Mouse (Mus musculus): Measurements from ENCODE around the gene Asrgl1.
"Not testable (repeated sequence)": the region's sequence is repeated elsewhere in the genome, so short reads cannot be mapped to it uniquely, and the experiment has no call there.

Asrgl1 gene

DNA sequence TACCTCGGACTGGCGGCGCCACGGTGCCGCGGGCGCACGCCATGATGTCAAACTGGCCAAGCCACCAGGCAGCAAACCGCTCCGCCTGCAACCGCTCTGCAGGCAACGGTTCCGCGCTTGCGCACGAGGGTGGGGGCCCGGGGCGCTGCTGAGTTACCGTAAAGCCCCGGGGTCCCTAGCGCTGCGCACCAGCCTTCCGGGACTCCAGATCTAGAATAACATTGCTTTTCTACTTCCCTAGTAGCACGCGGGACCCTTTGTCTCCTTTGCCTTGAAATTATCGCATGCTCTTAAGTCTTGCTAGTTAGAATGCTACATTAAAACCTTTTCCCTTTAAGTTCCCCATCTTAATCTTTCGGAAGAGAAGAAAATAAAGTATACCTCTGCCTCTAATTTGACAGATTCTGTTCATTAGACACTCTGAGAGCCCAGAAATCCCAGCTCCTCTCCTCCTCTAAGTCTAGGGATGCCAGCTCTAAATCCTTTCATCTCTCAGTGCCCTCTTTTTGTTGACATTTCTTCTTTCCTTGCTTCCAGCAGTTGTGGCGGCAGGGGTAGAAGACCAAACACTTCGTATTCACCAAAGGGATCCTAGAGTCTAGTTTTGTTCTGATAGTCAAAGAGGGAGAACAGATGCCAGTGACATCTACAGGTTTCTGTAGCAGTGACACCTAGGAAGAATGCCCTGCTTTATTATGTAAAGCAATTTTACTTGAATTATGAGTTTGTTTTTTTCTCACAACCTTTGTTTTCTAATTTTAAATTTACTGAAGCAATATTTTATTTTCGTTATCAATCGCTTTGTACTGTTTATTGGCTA, at the start of gene Asrgl1:
Gene Asrgl1 (minus strand): TSS at position 125 of the 820 bp plus-strand sequence.
- peak; percentile 91 for DNase-seq (ENCODE audit: low read depth, low spot score)

DNA sequence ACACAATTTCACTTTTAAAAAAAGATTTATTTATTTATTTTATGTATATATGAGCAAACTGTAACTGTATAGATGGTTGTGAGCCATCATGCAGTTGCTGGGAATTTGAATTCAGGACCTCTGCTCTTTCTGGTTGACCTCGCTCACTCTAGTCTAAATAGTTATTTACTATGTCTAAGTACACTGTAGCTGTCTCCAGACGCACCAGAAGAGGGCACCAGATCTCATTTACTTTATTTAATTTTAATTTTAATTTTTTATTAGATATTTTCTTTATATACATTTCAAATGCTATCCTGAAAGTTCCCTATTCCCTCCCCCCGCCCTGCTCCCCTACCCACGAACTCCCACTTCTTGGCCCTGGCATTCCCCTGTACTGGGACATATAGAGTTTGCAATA, 10.8 kb upstream of the Asrgl1 start:
- DNase-seq (ENCODE audit: low read depth, low spot score), result no peak

DNA sequence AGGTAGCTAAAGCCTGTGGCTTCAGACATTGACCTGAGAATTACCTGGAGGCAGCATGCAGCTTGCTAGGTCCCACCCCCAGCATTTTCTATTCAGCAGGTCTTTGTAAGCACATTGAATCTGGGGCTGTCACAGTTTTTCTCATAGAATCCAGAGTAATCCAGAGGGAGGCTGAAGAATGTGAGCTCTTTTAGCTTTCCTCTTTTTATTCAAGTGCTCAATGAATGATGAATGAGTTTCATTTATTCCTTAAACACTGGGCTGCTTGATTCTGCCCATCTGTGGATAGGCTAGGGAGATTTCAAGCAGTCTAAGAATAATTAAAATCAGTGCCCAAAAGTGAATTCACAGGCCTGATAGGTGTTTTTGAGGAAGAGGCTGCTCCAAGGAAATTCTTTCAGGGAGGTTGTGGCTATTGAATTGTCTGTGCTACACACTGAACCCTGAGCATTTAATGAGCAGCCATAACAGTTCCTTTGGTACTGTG, 8.2 kb upstream of the Asrgl1 start:
- DNase-seq (ENCODE audit: low read depth, low spot score), result no peak

DNA sequence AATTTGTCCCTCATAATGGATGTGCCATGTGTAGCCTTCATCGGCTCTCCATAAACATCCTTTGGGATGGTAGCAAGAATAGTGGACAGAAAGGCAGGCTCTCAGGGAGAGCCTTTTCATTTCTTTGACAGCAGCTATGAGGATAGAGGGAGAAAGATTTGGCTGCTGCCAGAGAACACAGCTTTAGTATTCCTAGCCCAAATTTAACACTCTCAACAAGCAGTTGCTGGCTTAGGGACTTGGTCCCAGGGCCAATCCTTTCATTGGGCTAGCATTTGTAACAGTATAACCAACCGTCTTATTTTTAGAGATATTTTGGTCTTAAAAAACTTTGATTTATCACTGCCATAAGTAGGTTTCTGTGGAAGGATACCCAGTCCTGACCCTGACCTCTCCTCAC, 7.8 kb upstream of the Asrgl1 start:
- no peak for DNase-seq (ENCODE audit: low read depth, low spot score)

DNA sequence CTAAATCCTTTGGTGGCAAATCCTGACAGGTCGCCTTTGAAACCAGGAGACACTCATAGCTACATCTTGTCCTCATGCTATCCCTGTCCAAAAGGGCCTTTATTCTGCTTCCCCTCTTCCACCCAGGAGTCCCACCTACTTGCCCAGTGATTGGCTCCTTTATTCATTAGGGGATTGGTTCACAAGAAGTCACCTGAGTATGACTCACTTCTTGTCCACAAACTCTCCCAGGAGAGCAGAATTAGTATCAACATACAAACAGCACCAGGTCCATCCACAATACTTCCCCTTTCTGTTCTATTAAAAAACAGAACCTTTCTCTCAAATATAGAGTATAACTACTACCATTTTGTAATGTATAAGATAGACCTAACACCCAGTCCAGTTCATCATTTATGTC, 4.9 kb upstream of the Asrgl1 start:
- not testable (repeated sequence) for DNase-seq (ENCODE audit: low read depth, low spot score)

DNA sequence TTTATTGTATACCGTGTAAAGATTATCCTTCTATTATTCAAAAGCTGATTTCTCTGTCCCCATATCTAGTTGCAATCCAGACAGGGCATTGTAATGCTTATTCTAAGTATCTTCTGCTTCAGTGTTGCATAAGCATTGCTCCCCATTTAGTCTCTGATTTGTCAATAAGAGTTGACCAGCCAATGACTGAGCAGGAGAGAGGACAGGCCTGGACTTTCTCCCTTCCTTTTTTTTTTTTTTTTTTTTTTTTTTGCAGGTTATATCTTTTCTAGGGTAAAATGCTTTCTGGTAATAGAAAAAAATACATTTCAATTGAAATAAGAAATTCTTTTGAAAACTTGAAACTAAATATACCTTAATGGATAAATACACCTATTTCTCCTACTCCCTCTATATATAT, 1.7 kb upstream of the Asrgl1 start:
- DNase-seq (ENCODE audit: low read depth, low spot score), result no peak

DNA sequence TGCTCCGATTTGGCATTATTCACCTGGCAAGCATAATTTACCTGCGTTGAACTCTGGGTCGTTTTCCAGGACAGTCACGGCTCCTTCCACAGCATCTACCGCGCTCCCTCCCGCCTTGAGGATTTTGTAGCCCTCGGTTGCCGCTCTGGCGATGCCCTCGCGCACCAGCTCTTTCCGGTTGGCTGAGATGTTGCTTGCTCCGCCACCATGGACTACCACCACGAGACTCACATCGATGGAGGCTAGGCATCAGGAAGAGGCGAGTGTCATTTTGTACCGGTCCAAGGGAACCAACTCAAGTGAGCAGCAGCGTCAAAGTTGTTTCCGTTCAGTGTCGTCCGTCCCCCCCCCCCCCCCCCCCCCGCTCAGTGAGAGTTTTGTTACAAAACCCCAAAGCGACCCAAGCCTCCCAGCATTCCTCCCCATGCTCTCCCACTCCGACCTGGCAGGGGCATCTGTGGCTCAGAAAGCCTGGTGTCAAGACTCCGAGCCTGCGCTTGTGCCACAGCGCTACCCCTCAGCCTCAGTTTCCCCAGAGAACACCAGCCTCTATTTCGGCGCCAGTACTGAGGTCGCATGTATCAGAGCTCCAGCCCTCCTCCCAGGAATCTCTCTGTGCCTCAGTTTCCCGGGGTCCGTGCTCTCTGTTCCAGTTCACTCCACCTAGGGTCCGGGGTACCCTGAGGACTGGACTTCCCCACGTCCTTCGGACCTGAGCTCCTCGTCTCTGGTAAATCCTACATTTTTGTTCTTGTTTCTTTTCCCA, 507 bp downstream of the Asrgl1 start:
- peak; percentile 43 for DNase-seq (ENCODE audit: low read depth, low spot score)

DNA sequence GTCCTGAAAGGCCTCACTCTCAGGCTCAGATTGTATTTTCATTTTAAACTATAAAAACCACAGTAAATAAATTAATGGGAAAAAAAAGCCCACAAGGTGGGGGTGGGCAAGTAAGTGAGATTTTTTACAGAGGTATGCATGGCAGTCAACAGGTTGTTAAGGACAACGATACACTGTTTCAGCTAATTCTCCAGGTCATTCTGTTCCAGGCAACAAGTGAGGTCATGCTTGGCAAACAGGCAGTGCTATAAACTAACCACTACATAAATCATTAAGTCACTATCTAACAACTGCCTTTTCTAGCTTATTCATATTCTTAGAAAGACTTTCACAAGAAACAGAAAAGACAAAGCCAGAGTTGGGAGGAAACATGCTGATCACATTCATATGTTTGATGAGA, 5.4 kb downstream of the Asrgl1 start:
- no peak for DNase-seq (ENCODE audit: low read depth, low spot score)

DNA sequence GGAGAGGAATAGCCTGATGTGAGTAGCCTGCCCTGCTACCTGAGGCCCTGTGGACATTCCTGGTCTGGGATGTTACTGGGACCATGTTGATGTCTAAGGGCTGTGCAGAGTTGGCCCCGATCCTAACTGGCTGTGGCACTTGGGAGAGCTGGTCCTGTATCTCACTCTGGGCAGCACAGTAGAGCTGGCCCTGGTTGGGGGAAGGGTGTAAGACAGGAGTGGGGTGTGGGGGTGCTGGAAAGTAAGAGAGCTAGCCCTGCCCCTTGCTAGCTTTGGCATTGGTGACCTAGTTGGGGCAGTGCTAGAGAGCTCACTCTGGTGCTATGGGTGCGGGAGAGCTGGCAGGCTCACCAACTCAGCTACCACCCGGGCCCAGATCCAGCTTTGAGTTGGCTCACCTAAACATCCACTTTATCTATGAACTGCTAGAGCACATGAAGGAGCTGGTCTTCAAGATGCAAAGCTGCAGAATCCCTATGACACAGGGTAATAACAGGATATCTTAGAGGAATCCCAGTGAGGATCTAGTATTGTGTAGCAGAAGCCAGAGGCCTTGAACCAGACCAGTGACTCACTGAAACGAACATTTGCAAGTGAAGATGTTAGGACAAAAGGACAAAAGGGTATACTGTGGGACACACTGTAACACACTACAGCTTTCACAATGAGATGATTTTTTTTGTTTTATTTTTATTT, 6.8 kb downstream of the Asrgl1 start:
- no peak for DNase-seq (ENCODE audit: low read depth, low spot score)

DNA sequence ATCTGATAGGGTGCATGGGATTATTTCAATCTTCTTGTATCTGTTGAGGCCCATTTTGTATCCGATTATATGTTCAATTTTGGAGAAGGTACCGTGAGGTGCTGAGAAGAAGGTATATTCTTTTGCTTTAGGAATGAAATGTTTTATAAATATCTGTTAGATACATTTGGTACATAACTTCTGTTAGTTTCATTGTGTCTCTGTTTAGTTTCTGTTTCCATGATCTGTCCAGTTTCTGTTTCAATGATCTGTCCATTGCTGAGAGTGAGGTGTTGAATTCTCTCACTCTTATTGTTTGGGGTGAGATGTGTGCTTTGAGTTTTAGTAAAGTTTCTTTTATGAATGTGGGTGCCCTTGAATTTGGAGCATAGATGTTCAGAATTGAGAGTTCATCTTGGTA, 11.4 kb downstream of the Asrgl1 start:
- DNase-seq (ENCODE audit: low read depth, low spot score), result not testable (repeated sequence)

DNA sequence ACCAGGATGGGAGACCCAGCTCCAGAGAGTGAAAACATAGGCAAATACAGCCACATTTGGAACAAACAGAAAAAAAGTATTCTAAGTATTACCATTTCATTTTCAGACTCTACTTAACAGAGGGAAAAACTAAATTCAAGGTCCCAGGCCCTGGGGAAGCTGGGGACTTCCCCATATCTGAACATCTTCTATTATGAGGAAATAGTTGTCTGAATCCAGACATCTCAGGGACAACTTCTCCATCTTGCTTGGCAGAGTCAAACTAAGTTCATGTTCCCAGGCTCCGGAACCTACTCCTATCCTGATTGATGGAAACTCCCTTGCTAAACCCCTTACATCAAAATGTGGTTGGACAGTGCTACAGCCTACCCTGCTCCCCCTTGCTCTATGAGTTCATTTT, 13.0 kb downstream of the Asrgl1 start:
- no peak for DNase-seq (ENCODE audit: low read depth, low spot score)

DNA sequence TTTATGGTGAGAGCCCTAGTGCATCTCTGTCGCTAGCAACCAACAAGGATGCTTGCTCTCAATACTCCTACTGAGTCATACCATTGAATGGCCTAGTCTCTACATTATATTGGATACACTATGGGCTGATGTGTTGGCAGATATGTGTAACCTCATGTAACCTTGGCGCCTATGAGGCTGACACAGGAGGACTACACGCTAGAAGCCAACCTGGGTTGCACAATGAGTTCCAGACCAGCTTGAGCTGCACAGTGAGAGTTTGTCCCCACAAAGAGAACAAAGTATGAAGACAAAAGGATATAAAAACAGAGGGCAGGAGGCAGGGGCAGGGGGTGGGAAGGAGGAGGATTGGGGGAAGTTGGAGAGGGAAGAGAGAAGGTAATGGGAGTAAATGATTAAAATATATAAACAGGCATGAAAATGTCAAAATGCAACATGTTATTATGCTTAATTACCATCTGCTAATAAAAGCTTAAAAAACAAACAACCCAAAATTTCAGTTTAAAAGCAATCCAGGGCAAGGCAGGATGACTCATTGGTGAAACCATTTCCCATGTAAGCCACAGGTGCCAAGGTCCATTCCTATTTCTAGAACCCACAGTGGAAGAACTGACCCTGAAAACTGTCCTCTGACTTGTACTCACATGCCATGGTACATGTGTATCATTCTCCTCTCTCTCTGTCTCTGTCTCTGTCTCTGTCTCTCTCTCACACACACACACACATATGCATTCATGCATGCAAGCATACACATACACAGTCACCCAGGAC, 15.6 kb downstream of the Asrgl1 start:
- DNase-seq (ENCODE audit: low read depth, low spot score), result no peak

DNA sequence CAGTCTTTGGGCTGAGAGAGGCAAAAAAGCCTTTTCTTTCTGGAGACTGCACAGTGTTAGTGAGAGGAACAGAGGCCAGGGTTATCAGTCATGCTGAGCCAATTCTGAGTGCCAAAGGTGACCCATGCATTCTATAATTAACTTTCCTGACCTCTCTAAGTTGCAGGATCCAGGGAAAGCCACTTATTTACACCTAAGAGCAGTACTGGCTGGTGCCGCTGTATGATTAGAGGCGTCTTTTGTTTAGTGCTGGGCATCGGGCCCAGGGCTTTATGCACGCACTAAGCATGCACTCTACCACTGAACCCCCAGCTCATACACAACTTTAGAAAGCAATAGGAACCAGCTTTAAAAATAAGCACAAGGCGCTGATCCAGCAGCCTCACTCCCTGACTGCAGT, 18.2 kb downstream of the Asrgl1 start:
- no peak for DNase-seq (ENCODE audit: low read depth, low spot score)

DNA sequence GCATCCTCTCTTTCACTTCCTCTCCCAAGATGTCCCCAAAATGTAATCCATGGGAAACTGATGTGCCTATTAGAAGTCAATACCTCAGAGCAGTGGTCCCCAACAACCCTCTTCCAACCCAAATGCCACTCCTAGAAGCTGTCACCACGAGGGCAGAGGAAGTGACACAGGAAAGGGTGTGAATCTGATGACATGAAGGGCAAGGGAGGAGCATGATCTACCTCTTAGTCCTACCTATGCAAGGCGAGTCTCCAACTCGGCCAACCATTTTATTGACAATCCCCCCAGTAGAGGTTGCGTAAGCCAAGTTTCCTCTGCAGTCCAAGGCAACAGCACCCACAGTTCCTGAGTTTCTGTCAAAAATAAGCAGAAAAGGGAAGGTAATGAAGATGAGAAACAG, 19.2 kb downstream of the Asrgl1 start:
- no peak for DNase-seq (ENCODE audit: low read depth, low spot score)

DNA sequence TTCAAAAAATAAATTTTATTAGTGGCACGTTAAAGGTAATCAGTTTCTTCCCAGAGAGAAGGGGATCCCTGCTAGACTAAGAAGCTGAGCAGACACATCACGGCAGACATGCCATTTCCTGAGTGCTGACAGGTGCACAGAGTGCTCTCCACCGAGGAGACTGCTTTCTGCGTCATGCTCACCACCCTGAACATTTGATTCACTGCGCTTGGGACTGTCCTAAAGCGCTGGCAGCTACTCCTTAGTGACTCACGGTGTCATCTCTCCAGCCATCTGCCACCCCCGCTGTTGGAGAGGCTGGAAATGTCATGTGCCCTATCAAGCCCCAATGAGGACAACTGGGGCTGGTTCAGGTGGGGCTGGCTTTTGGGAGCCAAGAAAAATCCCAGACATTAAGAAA, 23.4 kb downstream of the Asrgl1 start:
- no peak for DNase-seq (ENCODE audit: low read depth, low spot score)

DNA sequence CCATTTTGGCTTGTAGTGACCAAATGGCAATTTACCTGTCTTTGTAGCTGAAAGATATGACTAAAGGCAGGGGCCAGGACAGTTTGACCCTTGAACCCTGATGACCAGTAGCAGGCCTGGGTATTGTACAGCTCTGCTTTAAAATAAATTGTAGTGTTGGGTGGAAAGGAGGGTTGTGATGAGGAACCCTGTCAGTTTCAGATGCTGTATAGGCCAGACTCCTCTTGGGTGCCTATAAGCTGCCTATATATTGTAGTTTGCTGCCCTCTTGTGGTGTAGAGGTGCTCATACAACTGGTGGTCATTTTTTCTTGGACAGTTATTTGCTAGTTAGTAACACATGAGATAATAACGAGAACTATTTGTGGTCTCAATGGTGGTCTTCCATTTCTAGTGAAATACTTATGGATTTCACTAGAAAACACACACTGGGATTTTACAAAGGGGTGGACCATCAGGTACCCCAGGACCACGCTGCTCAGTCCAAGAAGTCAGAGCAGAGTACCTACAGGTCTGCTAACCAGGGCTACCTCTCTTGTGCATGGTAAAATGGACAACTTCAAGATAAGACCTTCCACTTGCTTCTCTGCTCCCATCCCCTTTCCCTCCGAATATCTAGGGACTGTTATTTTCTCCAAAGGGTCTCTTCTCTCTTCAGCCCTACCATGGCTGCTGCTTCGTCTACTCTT, 25.1 kb downstream of the Asrgl1 start:
- peak; percentile 75 for DNase-seq (ENCODE audit: low read depth, low spot score)

DNA sequence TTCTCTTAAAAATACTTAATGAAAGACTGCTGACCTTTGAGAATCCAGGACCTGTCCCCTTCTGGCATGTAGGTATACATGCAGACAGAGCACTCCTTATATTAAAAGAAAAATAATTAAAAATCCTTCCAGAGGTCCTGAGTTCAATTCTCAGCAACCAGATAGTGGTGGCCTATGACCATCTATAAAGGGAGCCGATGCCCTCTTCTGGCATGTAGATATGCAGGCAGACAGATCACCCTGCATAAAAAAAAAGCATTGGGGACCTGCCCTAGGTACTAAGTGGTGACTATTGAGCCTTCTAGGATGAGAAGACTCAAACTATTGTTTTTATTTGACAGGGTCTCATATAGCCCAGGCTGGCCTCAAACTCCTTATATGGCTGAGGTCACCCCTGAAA, 26.9 kb downstream of the Asrgl1 start:
- no peak for DNase-seq (ENCODE audit: low read depth, low spot score)

DNA sequence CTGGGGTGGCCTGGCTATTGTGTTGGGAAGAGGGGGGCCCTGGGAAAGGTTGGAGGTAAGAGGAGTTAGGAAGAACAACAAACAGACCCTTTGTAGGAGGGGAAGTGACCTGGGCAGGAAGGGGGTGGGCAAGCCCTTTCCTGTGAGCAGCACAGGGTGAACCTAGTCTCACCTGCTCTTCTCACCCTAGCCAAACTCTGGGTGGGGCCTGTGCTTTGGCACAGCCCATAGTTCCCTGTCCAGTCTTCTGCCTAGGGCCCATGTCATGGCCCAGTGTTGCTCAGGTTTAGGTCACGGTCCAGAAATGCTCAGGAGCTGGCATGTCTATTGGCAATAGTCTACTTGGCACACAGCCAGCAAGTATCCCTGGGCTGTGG, 28.1 kb downstream of the Asrgl1 start:
- DNase-seq (ENCODE audit: low read depth, low spot score), result no peak

DNA sequence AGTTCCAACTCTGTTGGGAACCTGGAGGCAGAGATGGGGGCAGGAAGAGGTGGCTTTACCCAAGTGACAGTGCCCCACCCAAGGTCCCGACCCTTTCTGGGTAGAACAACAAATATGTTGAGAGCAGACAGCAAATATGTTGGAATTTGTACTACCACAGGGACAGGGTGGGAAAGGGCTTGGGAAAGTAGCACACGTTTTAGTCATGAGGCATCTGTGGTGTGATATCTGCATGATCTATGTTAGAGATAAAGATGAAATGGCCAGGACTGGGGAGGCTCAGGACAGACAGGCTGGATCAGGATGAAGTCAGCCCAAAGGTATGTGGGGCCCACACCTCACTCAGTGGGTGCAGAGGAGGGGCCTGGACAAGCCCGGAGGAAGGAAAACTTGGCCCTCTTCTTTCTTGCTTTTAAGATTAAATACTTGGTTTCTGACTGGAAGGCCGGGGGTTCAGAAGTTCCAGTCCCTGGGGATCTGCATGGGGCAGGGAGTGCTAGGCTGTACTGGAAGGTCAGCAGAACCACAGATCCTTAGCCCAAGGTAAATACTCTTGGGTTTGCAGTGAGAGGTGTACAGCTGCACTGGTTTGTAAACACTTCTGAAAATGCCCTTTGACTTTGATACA, 28.6 kb downstream of the Asrgl1 start:
- DNase-seq (ENCODE audit: low read depth, low spot score), result peak; percentile 57

DNA sequence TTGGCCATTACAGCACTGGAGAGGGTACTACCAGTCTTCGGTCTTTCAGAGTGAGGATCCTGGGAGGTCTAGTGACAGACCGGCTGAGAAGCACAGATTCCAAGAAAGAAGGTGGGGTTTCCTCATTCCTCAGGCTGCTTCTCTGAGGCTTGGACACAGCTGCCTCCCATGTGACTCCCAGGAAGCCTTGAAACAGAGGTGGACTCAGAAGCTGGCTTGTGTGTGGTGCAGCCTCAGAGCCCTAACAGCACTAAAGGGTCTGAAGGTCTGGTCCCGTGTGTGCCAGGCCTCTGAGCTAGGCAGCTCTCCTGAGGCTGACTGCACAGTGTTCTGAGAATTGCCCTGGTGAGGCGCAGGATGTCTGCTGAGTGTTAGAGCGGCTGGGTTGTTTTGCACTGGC, 29.3 kb downstream of the Asrgl1 start:
- peak; percentile 55 for DNase-seq (ENCODE audit: low read depth, low spot score)
